Mouse (Mus musculus) ES-E14 (cell line): ENCODE data around the gene Mllt3. TPM values are rescaled to one million over a fixed set of nuclear protein-coding genes. Genes with fewer than 3 reads are reported as not detected.

ENCODE experiments used
- DNase-seq: peaks from one replicate; pipeline ENCODE4 v3.0.0-alpha.2; 2013; ENCODE audit warnings: low read depth, low spot score
- H3K27ac ChIP-seq: 2 replicates; pipeline ENCODE4 v1.5.1; 2012; ENCODE audit warnings: low read depth, mild to moderate bottlenecking, low read length, moderate library complexity, mixed read lengths; ENCODE audit not compliant: poor library complexity, insufficient read depth, severe bottlenecking
- H3K36me3 ChIP-seq: 2 replicates; pipeline ENCODE4 v1.6.1; 2012; ENCODE audit warnings: mild to moderate bottlenecking, low read length, moderate library complexity, mixed read lengths; ENCODE audit not compliant: control insufficient read depth, poor library complexity, insufficient read depth, severe bottlenecking
- H3K4me1 ChIP-seq, 2 experiments: fragments of 150-350 bp in 1 of 2; sonication (generic) in 1 of 2; 2 replicates each; pipeline ENCODE4 v1.6.1; 2012; ENCODE audit warnings: low read length in 2 of 2, mild to moderate bottlenecking in 1 of 2, mixed read lengths in 1 of 2; ENCODE audit not compliant: control insufficient read depth in 2 of 2, insufficient read depth in 2 of 2, poor library complexity in 1 of 2
- H3K4me3 ChIP-seq, 2 experiments: fragments of 150-350 bp in 1 of 2; sonication (generic) in 1 of 2; 2 replicates each; pipeline ENCODE4 v1.5.1; 2012; ENCODE audit warnings: low read length in 2 of 2, low read depth in 1 of 2, mild to moderate bottlenecking in 1 of 2, mixed read lengths in 1 of 2; ENCODE audit not compliant: insufficient read depth in 1 of 2, poor library complexity in 1 of 2, severe bottlenecking in 1 of 2
- H3K9ac ChIP-seq: 2 replicates; pipeline ENCODE4 v1.6.1; 2012; ENCODE audit warnings: low read depth, mild to moderate bottlenecking, low read length, mixed read lengths; ENCODE audit not compliant: poor library complexity, insufficient read depth, severe bottlenecking
- H3K9me3 ChIP-seq: fragments of 150-350 bp; sonication (generic); 2 replicates; pipeline ENCODE4 v1.6.1; 2012; ENCODE audit warnings: low read depth, mild to moderate bottlenecking, low read length; ENCODE audit not compliant: control insufficient read depth, insufficient read depth
- CHD2 ChIP-seq: IDR thresholded peaks from 2 replicates; pipeline ENCODE4 v1.6.1; 2014; ENCODE audit warnings: mild to moderate bottlenecking, low read depth, low read length, inconsistent platforms
- HCFC1 ChIP-seq: IDR thresholded peaks from 2 replicates; pipeline ENCODE4 v1.6.1; 2012; ENCODE audit warnings: low read length, inconsistent platforms, borderline replicate concordance; ENCODE audit not compliant: insufficient read depth
- MAFK ChIP-seq: IDR thresholded peaks from 2 replicates; pipeline ENCODE4 v1.6.1; 2014; ENCODE audit warnings: mild to moderate bottlenecking, low read depth, low read length, inconsistent platforms; ENCODE audit not compliant: insufficient read depth
- ZC3H11A ChIP-seq: IDR thresholded peaks from 2 replicates; pipeline ENCODE4 v1.6.1; 2012; ENCODE audit warnings: low read depth, mild to moderate bottlenecking, inconsistent platforms, low read length, borderline replicate concordance
- ZNF384 ChIP-seq: IDR thresholded peaks from 2 replicates; pipeline ENCODE4 v1.6.1; 2012; ENCODE audit warnings: low read depth, low read length, inconsistent platforms
- in situ Hi-C, 2 experiments: fragments of 600-800 bp; cut with MboI; formaldehyde crosslinking; loops; one replicate each; pipeline ENCODE4 v1.15.1; 2025; ENCODE audit warnings: low sequenced_read_pairs in 2 of 2, inconsistent platforms in 1 of 2; ENCODE audit not compliant: unreplicated experiment in 2 of 2
- total RNA-seq: library from RNA; depleted of rRNA; stranded (reverse); fragments of 300-350 nt; gene quantifications from 2 replicates; pipeline ENCODE4 v1.2.3, GENCODE M21; 2012

The Mllt3 gene
- total RNA-seq, 1 experiment = 11.1 TPM

DNA sequence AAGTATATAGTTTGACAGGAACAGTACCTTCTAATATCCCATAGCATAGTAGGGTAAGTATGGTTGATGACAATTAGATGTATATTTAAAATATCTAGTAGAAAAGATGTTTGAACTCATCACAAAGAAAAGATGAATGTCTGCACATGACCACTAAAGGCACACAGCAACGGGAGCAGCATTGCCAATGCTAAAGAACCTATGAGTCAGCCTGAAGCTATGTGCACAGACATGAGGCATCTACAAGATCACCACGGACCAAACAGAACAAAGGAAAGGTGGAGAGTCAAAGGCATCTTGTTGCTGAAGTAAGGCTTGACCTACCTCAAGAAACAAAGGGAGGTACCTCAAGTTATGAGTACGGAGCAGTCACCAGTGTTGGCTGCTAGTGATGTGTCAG, 212.3 kb downstream of the Mllt3 start:
- Histone ChIP-seq H3K9ac (no peak overlapping the region), H3K36me3 (no peaks in the 10 kb centered on the region), H3K9me3 (no peaks in the 10 kb centered on the region), H3K4me3 (no peak overlapping the region), H3K4me1 (no peaks in the 10 kb centered on the region), H3K27ac (no peak overlapping the region)
- in situ Hi-C loops = no loop called here
- DNase-seq = no peak
- TF ChIP-seq HCFC1 (no peak), ZC3H11A (no peak), CHD2 (no peak), ZNF384 (no peak), MAFK (no peak)

DNA sequence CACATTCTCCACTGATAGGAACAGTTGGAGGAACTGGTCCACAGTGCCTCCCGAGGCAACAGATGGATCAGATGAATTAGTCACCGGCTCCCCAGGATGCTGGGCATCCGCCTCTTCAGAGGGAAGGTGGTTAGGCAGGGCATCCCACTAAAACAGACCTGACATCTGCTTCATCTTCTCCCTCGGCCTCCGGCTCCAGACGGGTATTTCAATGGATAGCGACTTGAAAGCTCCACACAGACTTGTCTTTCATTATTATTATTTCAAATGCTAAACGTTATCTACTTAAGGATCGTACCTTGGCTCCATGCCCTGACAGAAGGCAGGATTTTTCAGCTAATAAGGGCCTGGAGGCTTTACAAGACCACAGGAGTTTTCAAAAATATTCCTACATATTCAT, 214.0 kb downstream of the Mllt3 start:
- Histone ChIP-seq H3K4me1 (no peaks in the 10 kb centered on the region), H3K27ac (no peak overlapping the region), H3K4me3 (no peak overlapping the region), H3K9me3 (no peaks in the 10 kb centered on the region), H3K36me3 (no peaks in the 10 kb centered on the region), H3K9ac (no peak overlapping the region)
- no peak for DNase-seq
- no peak for TF ChIP-seq MAFK
- no peak for TF ChIP-seq CHD2
- TF ChIP-seq HCFC1 = no peak
- in situ Hi-C loops = no loop called here

DNA sequence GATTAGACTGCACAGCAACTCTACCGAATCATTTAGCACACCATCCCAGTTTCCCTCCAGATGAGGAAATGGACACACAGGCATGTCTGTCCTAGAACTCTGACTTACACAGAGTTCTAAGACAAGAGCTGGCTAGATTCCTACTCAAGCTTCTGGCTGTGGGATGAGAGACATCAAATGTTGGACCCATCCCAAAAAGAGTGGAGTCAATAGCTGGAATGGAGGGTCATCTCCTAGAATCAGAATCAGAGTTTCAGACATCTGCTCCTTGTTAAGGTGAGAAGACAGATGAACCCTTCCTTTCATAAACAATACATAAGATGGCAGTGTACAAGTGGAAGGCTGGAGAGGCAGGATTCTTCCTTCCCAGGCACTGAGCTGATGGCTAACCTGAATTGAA, 214.9 kb downstream of the Mllt3 start:
- in situ Hi-C loops = no loop called here
- DNase-seq = no peak
- TF ChIP-seq ZNF384 = no peak
- no peak for TF ChIP-seq ZC3H11A
- TF ChIP-seq CHD2 = no peak
- no peak for TF ChIP-seq HCFC1
- TF ChIP-seq MAFK = no peak

DNA sequence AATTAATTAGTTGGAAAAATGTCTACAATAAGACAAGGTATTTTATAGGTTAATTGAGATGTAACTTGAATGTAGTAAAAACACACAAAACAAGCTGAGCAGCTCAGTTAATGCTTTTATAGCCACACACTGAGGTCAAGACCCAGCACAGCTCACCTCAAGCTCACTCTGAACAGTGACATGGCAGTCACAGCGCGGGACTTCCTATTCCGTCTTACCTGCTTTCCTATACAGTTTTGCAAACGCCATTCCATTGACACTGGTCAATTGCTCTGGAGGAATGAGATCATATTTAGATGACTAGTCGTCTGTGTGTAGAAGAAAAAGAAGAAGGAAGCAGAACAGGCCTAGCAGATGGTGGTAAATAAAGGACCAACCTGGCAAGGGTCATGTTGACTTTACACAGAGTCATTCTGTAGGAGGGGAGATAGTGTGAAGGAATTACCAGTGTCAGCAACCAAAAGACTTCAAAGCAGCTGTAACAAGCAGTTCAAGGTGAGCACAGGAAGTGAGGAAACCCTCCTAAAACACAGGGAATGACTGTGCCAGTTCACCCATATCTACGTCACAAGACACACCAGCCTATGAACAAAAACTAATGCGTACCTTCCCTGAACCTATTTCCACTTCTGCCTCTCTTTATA, 217.6 kb downstream of the Mllt3 start:
- DNase-seq = no peak
- no peak overlapping the region for H3K4me3 ChIP-seq
- H3K9ac ChIP-seq = no peak overlapping the region
- H3K9me3 ChIP-seq = no peaks in the 10 kb centered on the region
- in situ Hi-C loops = no loop called here
- no peak for TF ChIP-seq ZC3H11A
- TF ChIP-seq ZNF384 = no peak
- TF ChIP-seq HCFC1 = no peak
- no peak for TF ChIP-seq CHD2
- no peak for TF ChIP-seq MAFK
- H3K36me3 ChIP-seq = no peaks in the 10 kb centered on the region
- no peaks in the 10 kb centered on the region for H3K4me1 ChIP-seq
- no peak overlapping the region for H3K27ac ChIP-seq

More for the DNA sequence above, 214.9 kb downstream of the Mllt3 start:
- Histone ChIP-seq H3K4me3 (no peak overlapping the region), H3K9ac (no peak overlapping the region), H3K27ac (no peak overlapping the region), H3K9me3 (no peaks in the 10 kb centered on the region), H3K36me3 (no peaks in the 10 kb centered on the region), H3K4me1 (no peaks in the 10 kb centered on the region)

DNA sequence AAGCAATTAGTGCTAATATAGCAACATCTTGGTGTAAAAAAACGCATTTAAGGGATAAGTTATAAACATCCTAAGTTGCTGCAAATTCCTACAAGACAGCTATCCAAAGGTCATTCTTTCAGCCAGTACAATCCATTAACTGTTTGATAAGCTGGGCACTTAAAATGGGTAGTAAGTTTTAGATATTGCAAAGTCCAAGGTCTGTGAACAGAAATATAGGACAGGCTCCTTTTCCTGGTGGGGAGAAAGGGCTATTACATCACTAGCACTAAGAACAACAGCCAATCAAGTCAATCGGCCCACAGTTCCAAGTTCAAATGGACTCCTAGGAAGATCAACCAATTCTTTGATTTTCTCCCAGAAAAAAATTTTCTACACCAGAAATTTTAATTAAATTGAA, 221.3 kb downstream of the Mllt3 start:
- TF ChIP-seq CHD2 (no peak), ZNF384 (no peak), ZC3H11A (no peak), HCFC1 (no peak), MAFK (no peak)
- Histone ChIP-seq H3K4me3 (no peak overlapping the region), H3K9ac (no peak overlapping the region), H3K27ac (no peak overlapping the region), H3K36me3 (no peaks in the 10 kb centered on the region), H3K9me3 (no peaks in the 10 kb centered on the region), H3K4me1 (no peaks in the 10 kb centered on the region)
- in situ Hi-C loops = no loop called here
- DNase-seq = no peak
